Mouse (Mus musculus): Measurements from ENCODE around the gene Myo1f.

The Myo1f gene

DNA sequence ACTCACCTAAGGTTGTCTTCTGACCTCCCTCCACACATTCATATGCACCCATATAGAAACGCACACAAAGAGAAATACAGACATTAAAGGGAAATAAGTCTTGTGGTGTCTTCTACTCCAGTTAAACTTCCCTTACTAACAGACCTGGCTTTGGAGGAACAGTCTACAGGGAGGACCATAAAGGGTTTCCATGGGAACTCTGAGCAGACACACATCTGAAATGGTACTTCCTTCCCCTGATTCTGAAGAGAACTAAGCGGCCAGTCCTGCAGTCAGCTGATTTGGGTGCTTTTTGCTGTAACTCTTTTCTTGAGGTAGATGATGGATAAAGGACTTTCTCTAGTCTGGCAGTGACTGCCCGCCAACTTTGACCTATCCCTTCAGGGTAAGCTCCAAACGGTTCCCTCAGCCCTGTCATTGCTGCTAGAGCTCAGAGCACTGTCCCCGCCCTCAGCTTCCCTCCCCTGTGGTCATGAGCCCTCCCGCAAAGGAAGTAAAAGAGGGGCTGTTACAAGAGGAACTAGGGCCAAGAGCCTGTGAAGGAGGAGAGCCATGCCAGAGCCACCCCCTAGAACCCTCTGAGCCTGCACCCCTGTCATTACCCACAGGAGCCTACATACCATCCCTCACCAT is at the start of gene Myo1f:
TSS of gene Myo1f (plus strand) at position 485 of the 633 bp plus-strand sequence.
- DNase-seq (ENCODE audit: low spot score in 2 of 2) = peak; percentile 54 to 74

DNA sequence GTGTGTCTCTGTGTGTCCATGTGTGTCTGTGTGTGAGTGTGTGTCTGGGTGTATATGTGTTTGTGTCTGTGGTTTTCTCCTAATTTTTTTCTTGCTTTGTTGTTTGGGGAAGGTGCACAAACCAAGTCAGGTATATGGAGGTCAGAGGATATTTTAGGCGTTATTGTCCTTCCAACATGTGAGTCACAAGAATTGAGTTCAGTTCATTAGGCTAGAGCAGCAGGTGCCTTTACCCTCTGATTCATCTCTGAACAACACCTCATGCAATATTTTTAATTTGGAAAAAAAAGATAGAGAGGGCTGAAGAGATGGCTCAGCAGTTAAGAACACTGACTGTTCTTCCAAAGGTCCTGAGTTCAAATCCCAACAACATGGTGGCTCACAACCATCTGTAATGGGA is 47.1 kb upstream of the Myo1f start:
- DNase-seq (ENCODE audit: low spot score in 2 of 2) = no peak

DNA sequence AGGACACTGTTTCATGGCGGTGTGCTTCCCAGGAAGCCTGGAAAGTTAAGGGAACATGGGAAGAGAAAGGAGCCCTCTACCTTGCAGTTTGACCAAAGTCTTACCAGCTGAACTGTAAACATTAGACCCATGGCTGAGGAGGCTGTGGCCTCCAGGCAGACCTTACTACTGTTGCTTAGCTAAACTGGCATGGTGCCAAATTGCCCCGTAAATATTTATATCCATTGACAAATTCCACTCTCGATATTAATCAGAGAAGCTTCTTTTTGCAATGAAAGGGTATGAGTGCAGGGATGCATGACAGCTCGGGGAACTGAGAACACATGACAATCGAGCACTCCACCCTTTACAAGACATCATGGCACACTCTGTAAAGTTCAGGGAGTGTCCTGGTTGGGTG is 45.3 kb upstream of the Myo1f start:
- DNase-seq (ENCODE audit: low spot score in 2 of 2) = no peak

DNA sequence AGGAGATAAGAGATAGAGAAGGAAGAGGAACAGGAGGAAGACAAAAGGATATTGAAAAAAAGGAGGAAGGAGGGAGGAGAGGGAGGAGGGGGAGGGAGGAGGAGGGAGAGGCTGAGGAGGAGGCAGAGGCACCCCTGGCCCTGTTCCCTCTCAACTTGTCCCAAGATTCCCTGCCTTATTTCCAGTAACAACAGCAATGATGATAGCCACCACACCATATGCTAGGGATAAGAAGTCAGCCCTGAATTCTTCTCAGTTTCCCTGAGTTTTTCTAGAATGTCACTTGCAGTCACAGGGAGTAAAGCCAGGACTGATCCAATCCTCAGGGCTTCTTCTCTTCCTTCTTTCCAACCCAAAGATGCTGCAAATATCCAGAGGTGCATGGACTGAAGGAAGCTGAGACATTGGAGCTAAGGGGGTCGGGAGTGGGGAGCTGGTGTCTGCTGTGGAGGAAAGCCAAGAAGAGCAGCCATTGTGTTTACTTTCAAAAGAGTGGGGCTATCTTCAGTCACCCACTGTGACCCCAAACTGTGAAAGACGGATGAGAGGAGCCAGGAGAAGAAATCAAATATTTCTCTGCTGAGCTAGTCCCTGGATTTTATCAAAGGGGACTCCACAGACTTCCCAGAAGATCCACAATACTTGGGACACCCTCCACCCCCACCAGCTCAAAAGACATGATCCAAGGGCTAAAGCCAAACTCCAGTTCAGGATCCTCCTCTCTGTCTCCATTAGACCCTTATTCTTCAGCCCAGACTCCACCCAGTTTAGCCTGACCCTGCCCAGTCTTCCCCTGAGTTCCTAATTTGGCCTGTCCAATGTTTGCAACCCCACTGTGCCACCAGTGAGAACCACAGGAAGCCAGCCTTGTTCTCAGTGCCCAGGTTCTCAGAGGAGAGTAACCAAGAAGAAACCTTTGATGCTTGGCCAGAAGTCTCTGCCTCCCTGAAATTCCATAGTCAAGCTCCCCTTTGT is 42.8 kb upstream of the Myo1f start:
- DNase-seq (ENCODE audit: low spot score in 2 of 2) = no peak

DNA sequence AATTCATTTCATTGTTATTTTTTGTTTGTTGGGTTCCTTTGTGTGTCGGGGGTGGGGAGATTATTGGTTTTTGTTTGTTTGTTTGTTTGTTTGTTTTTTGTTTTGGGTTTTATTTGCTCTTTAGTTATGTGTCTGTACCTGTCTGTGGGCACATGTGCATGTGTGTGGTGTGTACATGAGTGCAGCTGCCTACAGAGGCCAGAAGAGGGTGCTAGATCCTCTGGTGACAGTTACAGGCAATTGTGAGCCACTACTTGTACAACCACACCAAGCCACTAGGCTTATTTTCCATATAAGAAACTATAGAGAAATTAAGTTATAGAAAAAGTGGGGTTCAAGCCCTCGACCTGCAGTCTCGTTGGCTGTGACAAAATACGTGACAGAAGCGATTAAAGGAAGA is 41.6 kb upstream of the Myo1f start:
- no peak for DNase-seq (ENCODE audit: low spot score in 2 of 2)

DNA sequence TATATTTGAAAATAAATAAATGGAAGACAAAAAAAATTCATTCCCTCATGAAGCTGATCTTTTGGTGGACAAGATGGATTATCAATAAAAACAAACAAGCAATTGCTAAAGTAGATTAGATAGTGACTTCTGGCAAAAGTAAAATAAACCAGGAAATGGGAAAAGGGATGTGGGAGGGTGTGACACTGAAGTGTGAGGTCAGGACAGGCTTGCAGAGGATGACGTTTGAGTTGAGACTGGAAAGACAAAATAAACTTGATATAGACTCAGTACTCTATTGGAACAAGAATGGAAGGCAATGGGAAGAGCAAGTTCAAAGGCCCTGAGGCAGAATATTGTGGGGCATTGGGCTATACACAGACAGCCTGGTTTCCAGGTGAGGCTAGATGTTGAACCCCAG is 35.1 kb upstream of the Myo1f start:
- DNase-seq (ENCODE audit: low spot score in 2 of 2) = no peak

DNA sequence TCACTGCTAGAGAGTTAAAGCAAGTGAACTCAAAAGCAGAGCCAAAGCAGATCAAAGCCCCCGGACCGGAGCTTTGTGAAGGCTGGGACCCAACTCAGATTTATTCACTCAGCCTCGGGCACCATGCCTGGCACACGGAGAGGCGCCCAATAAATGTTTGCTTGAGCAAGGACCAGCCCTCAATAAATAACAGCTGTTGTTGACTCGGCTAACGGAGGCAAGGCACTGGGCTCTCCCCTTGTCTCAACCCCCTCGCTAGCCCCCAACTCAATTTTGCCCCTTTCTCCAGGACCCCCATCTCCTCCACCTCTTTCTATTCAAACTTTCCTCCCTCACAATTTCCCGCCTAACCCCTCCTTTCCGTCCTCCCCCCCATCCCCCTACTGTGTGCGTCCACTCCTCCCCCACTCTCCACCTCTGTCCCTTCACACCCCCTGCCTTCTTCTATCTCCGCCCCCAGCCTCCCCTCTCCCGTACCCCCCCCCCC is 32.0 kb upstream of the Myo1f start:
- DNase-seq (ENCODE audit: low spot score in 2 of 2) = no peak

DNA sequence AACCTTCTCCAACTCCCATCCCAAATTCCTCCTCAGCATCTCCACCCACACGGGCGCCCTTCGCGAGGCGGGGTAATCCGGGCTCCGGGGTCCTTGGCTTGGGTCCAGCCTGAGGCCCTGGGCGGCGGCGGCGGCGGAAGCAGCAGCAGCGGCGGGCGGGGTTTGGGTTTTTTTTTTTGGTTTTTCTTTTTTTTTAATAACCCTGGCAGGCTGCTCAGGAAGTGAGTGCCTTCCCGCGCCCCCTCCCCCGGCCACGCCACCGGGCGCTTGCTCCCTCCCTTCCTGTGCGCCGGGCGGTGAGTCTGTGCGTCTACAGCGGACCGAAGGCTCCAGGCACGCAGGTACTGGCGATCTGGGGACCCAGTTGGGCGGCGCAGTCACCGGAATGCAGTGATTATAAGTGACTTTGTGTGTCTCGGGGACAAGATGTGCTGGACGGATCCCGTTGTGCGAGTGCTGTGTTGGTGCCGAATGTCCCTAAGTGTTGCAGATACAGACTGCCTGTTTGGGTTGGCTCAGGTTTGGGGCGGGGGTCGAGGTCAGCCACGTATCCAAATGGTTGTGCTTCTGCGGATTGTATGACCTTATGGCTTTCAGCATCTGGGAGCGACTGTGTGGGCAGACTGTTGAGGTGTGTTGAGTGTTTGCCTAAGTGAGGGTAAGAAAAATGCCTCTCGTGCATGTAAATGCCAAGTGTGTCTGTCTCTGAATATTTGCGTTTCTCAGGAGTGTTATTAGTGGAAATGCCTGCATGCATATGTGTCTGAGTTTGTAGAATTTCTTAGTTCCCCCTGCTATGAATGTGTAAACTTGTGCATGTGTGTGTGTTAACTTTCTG is 31.4 kb upstream of the Myo1f start, which contains the start of gene Adamts10:
TSS of gene Adamts10 (plus strand) at position 287 of the 838 bp plus-strand sequence.
- peak; percentile 63 to 81 for DNase-seq (ENCODE audit: low spot score in 2 of 2)

DNA sequence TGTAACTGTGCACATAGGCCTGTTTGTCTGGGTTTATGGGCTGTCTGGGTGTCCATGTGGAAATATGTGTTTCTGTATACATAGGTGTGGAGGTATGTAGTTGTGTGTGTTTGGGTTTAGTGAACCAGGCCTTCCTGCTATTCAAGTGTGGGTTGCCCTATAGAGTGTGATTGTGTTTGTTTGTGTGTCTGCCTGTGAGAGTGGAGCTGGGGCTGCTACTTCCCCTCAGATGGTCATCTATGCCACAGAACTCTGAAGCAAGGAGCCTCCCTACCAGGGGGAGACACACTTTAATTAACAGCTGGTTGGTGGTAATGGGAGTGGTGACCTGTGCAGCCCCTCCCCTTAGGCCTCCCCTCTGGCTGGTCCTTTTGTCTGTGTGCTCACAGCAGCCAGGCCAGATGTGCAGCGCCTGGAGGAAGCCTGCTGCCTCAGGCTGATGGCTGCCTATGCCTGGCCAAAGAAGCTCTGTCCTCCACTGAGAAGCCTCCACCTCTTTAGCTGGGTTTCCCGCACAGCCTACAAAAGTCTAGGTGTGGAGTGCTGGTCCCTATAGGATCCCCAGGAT is 30.6 kb upstream of the Myo1f start:
- DNase-seq (ENCODE audit: low spot score in 2 of 2) = no peak

DNA sequence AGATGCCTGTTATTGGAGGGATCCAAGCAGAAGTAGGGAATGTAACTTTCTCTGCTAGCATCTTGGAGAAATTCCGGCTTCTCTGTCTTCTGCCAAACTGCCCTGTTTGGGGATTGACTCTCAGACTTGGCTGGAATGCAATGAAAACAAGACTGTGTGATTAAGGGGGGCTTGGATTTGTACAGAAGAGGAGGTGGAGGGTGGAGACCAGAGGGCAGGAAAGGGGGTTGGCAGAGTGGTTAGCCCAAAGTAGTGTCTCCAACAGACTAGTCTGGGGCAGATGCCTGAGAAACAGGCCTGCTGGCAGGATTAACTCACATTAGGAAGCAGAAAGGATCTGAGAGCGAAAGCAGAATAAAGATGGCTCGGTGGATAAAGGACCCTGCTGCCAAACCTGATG is 29.0 kb upstream of the Myo1f start:
- DNase-seq (ENCODE audit: low spot score in 2 of 2) = no peak

DNA sequence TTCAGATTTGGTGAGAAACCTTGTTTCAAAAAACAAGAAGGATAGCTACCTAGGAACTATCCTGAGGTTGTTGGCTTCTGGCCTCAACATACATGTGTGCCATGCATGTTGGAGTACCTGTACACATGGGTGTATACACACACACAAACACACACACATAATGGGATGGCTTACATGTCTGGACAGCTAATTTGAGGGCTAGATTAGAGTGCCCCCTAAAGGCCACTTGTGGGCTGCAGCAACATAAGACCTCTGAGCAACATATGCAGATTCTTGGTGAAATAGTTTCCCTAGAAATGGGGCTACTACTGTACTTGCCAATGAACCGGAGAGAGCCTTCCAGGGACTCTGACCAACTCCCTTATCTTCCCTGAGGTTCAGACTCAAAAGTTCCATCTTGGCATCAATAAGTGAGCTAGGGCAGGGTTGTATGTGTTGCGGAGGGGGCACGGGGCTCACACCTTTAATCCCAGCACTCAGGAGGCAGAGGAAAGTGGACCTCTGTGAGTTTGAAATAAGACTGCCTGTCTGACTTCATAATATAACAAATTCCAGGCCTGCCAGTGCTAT is 16.3 kb upstream of the Myo1f start:
- DNase-seq (ENCODE audit: low spot score in 2 of 2) = no peak

DNA sequence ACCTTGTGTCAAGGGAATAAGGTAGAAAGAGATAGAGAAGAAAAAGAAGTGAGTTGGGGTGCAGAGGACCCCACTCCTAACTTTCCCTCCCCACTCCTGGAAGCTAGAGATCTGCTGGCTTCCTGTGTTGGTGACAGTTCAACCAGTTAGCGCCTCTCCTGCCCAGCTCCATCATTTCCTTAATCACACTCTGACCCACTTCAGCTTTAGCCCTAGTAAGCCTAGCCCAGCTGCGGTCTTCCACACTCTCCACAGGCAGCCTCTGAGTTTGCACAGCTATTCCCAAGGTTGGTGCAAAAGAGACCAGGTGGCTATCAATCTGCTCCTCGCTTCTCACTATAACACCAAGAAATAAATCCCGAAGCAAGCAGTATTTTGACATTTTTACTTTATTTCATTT is 15.6 kb upstream of the Myo1f start:
- no peak for DNase-seq (ENCODE audit: low spot score in 2 of 2)

DNA sequence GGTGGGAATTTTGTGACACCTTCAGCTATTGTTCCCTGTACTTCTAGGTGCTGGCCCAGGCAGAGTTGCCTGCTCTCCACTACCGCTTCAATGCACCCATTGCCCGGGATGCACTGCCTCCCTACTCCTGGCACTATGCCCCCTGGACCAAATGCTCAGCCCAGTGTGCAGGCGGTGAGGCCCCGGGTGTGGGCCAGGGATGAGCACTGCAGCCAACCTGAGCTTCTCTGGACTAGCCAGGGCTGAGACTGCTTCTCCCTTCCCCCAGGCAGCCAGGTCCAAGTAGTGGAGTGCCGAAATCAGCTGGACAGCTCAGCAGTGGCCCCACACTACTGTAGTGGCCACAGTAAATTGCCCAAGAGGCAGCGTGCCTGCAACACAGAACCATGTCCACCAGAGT is 6.3 kb upstream of the Myo1f start:
- DNase-seq (ENCODE audit: low spot score in 2 of 2) = no peak

DNA sequence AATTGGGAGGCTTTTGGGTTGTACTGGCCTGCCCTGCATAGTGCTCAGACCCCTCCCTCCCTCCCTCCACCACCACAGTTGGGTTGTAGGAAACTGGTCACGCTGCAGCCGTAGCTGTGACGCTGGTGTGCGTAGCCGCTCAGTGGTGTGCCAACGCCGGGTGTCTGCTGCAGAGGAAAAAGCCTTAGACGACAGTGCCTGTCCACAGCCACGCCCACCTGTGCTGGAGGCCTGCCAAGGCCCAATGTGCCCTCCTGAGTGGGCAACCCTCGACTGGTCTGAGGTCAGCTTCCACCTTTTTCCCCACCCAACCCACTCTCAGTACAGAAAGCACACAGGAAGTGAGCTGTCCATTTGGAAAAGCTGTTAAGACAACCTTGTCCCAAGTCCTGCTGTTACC is 5.1 kb upstream of the Myo1f start:
- no peak for DNase-seq (ENCODE audit: low spot score in 2 of 2)

DNA sequence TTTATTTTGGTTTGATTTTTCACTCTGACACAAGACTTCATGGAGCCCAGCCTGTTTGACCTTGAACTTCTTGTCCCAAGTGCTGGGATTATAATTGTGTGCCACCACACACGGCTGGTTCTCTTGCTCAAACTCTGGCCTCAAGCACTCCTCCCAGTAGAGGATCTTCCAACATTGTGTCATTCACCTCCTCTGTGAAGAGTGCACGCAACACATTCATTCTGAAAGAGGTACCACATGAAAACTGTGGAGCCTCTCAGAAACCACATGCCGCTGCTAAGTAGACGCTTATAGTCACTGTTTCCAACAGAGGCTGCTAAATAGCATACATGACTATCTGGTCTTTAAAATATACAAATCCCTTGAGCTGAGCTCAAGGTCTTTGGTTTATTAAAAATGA is 3.4 kb upstream of the Myo1f start:
- no peak for DNase-seq (ENCODE audit: low spot score in 2 of 2)

DNA sequence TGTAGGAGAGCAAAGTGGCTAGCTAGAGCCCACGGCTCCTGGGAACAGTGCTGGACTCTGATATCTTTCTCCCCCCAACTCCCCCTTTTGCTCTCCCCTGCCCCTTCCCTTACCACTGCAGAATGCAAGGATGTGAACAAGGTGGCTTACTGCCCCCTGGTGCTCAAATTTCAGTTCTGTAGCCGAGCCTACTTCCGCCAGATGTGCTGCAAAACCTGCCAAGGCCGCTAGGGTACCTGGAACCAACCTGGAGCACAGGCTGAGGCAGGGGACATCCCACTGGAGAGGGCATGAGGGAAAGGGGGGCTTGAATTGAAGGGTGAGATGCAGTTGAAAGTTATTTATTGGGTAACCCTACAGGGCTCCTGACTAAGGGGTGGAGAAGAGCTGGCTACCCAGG is 2.5 kb upstream of the Myo1f start:
- peak; percentile 51 to 74 for DNase-seq (ENCODE audit: low spot score in 2 of 2)

DNA sequence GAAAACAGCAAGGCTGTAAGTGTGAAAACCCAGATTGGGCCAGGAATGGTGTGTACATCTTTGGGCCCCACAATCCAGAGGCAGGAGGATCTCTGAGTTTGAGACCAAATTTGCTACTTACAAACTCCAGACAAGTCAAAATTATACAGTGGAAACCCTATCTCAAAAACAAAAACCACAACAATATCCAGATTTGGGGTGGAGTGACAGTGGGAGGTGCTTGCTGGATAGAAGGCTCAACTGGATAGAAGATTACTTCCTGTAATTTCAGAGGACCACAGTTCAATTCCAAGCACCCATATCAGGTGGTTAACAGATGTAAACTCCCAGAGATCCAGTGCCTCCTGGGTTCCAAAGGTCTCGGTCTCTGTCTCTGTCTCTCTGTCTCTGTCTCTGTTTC is 971 bp upstream of the Myo1f start:
- no peak for DNase-seq (ENCODE audit: low spot score in 2 of 2)

DNA sequence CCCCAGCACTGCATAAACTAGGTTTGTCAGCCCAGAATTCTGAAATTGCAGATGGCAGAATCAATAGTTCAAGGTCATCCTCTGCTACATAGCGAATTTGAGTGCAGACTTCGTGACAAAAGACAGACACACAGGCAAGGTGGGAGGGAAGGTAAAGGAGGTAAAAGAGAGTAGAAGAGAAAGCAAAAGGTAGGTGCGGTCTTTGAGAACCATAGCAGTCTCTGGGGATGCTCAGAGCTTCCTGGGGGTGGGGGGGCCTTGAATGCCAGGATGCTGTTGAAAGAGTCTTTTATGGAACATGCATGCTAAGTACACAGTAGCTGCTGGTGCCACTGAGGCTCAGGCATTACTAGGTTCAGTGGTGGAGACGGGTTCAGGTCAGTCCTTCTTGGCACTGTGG is 2.4 kb downstream of the Myo1f start:
- DNase-seq (ENCODE audit: low spot score in 2 of 2) = no peak

DNA sequence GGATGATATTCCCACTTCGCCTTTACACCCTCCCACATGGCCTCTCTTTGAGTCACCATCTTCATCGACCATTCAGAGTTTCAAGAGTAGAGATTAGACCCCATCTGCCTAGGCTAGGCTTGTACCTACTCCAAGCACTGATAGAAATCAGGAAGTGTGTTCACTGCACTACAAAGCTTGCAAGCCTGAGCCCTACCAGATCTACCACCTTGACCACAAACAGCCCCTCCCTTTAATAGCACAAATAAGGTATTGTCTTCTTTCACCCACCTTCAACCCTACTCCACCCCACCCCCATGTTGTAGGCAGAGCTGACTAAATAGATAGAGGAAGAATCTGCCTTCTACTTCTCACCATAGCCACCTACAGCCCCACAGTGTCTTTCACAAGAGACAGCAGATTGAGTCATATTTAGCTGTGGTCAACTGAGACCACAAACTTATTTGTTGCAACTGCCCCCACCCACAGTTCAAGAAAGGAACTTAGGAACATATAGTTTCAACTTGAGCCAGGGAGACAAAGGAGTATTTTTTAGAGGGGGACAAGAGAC is 8.1 kb downstream of the Myo1f start:
- DNase-seq (ENCODE audit: low spot score in 2 of 2) = peak in 1 of 2 experiments; percentile 18

DNA sequence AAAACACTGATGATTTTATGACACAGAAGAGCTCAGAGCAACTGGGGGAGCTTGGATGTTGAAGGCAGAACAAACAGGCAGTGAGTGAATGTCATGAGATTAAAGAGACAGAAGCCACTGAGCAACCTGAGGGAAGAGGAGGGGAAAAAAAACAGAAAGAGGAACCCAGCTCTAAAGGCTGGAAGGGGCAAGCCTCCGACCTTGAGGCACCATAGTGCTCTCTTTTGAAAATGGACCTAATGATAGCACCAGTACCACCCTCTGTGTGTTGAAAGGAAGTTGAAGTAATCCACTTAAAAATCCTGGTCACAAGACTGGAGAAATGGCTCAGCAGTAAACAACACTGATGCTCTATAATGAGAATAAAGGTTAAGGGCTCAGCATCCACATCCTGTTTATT is 9.1 kb downstream of the Myo1f start:
- DNase-seq (ENCODE audit: low spot score in 2 of 2) = no peak

DNA sequence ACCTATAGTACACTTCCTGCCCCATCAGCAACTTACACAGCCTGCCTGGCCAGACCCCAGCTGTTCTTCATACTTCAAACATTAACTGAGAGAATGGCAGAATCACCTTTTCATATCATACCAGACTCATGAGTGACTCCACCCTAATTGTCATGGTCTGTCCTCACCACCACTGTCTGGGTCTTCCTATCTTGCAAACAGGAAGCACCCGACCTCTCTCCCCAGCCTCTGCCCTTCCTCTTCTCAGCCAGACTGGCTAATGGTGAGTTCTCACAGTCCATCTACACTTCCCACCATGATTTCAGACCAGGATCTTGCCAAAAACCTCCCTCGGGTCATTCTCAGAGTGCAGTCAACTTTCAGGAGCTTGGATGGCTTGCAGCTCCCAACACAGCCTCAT is 10.7 kb downstream of the Myo1f start:
- peak in 1 of 2 experiments; percentile 21 for DNase-seq (ENCODE audit: low spot score in 2 of 2)
